Mouse (Mus musculus) neural tube, embryonic 15.5 days (tissue): ENCODE results near the gene Babam2. TPM values are rescaled to one million over a fixed set of nuclear protein-coding genes. Genes with fewer than 3 reads are reported as not detected.
"Not testable (repeated sequence)": the region's sequence is repeated elsewhere in the genome, so short reads cannot be mapped to it uniquely, and the experiment has no call there.

Experiments used
- ATAC-seq: fragments of 200-750 bp; cut with Nextera tagmentation; 2 replicates; pipeline ENCODE4 v1.8.0; 2017; ENCODE audit warnings: mild to moderate bottlenecking, moderate TSS enrichment, moderate library complexity; ENCODE audit not compliant: low FRiP score
- H3K27ac ChIP-seq: fragments of 300-500 bp; sonication (generic); replicated peaks from 2 replicates; pipeline ENCODE4 v1.5.1; 2015; ENCODE audit warnings: mild to moderate bottlenecking, inconsistent platforms
- H3K27me3 ChIP-seq: fragments of 300-500 bp; sonication (generic); replicated peaks from 2 replicates; pipeline ENCODE4 v1.6.1; 2015; ENCODE audit warnings: inconsistent platforms
- H3K36me3 ChIP-seq: fragments of 300-500 bp; sonication (generic); 2 replicates; pipeline ENCODE4 v1.6.1; 2015; ENCODE audit warnings: inconsistent platforms
- H3K4me1 ChIP-seq: fragments of 300-500 bp; sonication (generic); 2 replicates; pipeline ENCODE4 v1.6.1; 2015; ENCODE audit warnings: inconsistent platforms
- H3K4me2 ChIP-seq: fragments of 300-500 bp; sonication (generic); 2 replicates; pipeline ENCODE4 v1.6.1; 2015; ENCODE audit warnings: inconsistent platforms, mild to moderate bottlenecking, moderate library complexity
- H3K4me3 ChIP-seq: fragments of 300-500 bp; sonication (generic); replicated peaks from 2 replicates; pipeline ENCODE4 v1.5.1; 2015; ENCODE audit warnings: mild to moderate bottlenecking, inconsistent platforms
- H3K9ac ChIP-seq: fragments of 300-500 bp; sonication (generic); replicated peaks from 2 replicates; pipeline ENCODE4 v1.6.1; 2015; ENCODE audit warnings: mild to moderate bottlenecking, inconsistent platforms
- H3K9me3 ChIP-seq: fragments of 300-500 bp; sonication (generic); replicated peaks from 2 replicates; pipeline ENCODE4 v1.6.1; 2016; ENCODE audit warnings: inconsistent platforms
- WGBS: fragments of 180-500 bp; shearing (Covaris S2); methylation state at CpG from one replicate; pipeline ENCODE4 v1.1.7; 2015; ENCODE audit warnings: mixed read lengths; 5-methylcytosine and 5-hydroxymethylcytosine counted together
- polyA plus RNA-seq: library from polyadenylated mRNA; unstranded; fragments of >200 nt; fragmentation: Nextera tagmentation; extraction: Ambion mirVana; gene quantifications from 2 replicates; pipeline ENCODE4 v1.2.1, GENCODE M21; 2015

The Babam2 gene
- polyA plus RNA-seq, 1 experiment from 2014 or later, result 61.8 TPM

DNA sequence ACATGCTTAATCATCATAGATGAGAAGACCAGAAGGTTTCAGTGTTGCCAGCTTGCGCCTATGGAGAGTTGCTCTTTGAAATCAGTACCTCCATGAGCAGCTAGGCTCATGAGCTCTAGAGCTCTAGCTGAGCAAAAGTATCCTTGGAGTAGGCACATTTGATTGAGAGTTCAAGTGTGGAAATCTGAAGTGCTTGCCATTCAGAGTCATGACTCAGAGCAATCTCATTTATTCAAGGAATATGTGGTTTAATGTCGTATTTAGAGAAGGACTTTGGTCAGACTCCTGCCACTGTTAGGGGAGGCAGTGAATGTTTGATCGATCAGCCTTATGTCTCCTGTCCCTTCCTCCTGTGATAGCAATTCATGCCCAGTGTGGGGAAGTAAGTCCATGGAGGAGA is 147.4 kb downstream of the Babam2 start:
- no peaks in the 10 kb centered on the region for H3K4me1 ChIP-seq
- H3K4me2 ChIP-seq, result no peak overlapping the region
- H3K27ac ChIP-seq, result no peak overlapping the region
- H3K9me3 ChIP-seq, result no peaks in the 10 kb centered on the region
- no peak overlapping the region for H3K4me3 ChIP-seq
- H3K36me3 ChIP-seq, result no peaks in the 10 kb centered on the region
- no peak overlapping the region for H3K9ac ChIP-seq
- no peak for ATAC-seq
- no peaks in the 10 kb centered on the region for H3K27me3 ChIP-seq
- 93% methylated on average over 3 of the region's 3 CpGs for WGBS

DNA sequence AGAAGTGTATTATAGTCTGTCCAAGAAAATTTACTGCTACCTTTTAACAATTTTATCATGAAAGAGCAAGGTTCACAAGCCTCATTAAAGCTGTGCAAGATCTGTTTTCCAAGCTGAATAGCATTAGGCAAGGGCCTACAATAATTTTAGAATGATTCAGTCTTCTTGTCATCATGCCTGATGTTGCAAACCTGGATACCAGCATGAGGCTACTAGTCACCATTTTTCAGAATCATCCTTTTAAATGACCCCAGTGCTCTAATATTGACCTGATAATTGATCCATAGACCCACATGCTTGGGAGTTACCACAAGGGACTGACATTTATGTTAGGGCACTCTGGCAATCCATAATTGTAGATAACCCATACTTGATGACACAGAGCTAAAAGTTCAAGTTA is 149.5 kb downstream of the Babam2 start:
- H3K4me1 ChIP-seq, result no peaks in the 10 kb centered on the region
- no peak for ATAC-seq
- H3K4me2 ChIP-seq, result no peak overlapping the region
- no peak overlapping the region for H3K4me3 ChIP-seq
- H3K27me3 ChIP-seq, result no peaks in the 10 kb centered on the region
- H3K9me3 ChIP-seq, result no peaks in the 10 kb centered on the region
- H3K27ac ChIP-seq, result no peak overlapping the region
- H3K9ac ChIP-seq, result no peak overlapping the region
- no peaks in the 10 kb centered on the region for H3K36me3 ChIP-seq

DNA sequence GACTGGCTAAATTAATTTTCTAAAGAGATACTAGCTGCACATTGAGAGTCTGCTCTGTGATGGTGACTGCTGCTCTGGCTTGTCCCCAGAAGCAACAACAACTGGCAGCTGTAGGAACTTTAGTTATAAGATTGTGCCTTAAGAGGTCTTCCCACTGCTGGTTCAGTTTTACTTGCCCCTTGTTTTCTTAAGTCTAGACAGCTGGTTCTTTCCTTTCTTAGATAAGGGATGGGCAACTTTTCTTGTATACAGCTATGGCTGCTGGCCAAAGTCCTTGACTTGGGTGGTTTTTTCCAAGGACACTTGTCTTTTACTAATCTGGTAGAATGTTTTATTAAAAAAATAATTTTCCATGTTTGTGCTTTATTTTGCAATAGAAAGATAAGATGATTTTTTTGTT is 151.5 kb downstream of the Babam2 start:
- no peak overlapping the region for H3K9ac ChIP-seq
- no peaks in the 10 kb centered on the region for H3K27me3 ChIP-seq
- no peak overlapping the region for H3K4me2 ChIP-seq
- H3K4me3 ChIP-seq, result no peak overlapping the region
- H3K4me1 ChIP-seq, result no peaks in the 10 kb centered on the region
- no peaks in the 10 kb centered on the region for H3K9me3 ChIP-seq
- H3K27ac ChIP-seq, result no peak overlapping the region
- ATAC-seq, result no peak
- H3K36me3 ChIP-seq, result no peaks in the 10 kb centered on the region

DNA sequence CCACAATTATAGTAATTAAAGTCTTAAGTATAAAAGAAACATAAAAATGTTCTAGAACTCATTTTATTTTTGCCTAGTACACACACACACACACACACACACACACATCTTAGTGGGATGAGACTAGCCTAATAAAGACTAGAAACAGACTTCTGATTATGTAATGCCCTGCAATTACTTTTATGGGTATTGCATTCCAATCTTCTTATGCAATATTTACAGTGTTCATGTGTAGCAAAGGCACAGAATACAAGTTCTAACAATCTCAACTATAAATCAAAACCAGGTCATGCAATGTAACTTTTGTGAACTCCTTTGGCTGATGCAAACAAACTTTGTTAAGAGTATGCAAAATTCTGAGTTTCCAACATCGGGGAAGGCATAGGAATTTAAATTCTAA is 155.3 kb downstream of the Babam2 start:
- Histone ChIP-seq H3K36me3 (no peaks in the 10 kb centered on the region), H3K9ac (no peak overlapping the region), H3K27me3 (no peaks in the 10 kb centered on the region), H3K4me2 (no peak overlapping the region), H3K4me3 (no peak overlapping the region), H3K4me1 (no peaks in the 10 kb centered on the region), H3K9me3 (no peaks in the 10 kb centered on the region), H3K27ac (no peak overlapping the region)
- 92% methylated on average over 1 of the region's 1 CpGs for WGBS
- ATAC-seq, result no peak

DNA sequence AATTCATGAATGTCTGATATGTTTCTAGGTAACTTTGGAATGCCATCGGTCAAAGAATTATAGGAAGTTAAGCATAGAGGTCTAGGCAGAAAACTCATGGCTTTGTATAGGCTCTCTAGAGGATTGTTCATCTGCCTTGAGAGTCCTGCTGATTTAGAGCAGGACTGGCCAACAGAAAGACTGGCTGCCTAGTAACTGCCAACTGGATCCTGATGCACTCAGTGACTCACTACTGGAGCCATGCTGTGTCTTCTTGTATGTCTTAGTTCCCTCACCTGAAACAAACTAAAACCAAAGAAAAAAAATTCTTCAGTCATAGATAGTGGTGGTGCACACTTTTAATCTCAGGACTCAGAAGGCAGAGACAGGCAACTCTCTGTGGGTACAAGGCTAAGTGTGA is 156.3 kb downstream of the Babam2 start:
- 94% methylated on average over 1 of the region's 1 CpGs for WGBS
- Histone ChIP-seq H3K4me3 (no peak overlapping the region), H3K27me3 (no peaks in the 10 kb centered on the region), H3K9me3 (no peaks in the 10 kb centered on the region), H3K27ac (no peak overlapping the region), H3K4me1 (no peaks in the 10 kb centered on the region), H3K36me3 (no peaks in the 10 kb centered on the region), H3K9ac (no peak overlapping the region), H3K4me2 (no peak overlapping the region)
- ATAC-seq, result no peak

DNA sequence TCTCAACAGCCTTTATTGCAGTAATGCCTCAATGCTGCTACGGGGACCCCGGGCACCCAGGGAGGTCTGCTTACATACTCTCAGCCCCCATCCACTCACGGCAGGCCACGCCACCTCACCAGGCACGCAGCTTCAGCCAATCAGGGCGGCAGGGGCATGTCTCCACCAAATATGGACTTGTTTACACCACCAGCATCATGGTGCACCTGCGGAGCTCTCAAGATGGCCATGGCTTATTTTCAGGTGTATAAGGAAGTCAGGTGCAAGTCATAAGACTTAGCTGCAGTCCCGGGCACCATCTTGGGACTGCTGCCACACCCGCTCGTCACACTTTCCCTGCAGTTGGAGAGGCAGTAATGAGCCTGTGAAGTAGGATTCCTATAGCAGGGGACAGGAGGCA is 161.4 kb downstream of the Babam2 start:
- H3K27me3 ChIP-seq, H3K4me3 ChIP-seq, H3K9ac ChIP-seq, ATAC-seq, H3K36me3 ChIP-seq, H3K9me3 ChIP-seq, H3K4me2 ChIP-seq, H3K4me1 ChIP-seq, H3K27ac ChIP-seq: not testable (repeated sequence)
- 85% methylated on average over 10 of the region's 10 CpGs for WGBS

DNA sequence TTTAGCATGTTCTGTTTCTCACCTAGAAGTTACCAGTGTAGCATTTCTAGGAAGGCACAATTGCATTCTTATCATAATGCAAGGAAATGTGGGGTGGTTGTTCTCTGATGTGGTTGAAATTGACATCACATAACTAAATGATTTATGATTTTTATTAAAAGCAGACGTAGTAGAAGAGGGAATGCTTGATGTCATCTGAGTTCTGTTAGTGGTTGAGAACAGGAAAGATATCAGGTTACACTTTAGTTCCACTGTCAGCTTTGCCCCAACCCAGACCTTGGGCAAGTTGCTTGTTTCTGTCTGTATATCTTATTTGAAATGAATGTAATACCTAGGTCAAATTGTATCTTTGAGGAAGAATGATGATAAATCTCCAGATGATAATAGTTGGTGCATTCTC is 162.9 kb downstream of the Babam2 start:
- Histone ChIP-seq H3K27ac (no peak overlapping the region), H3K9me3 (no peaks in the 10 kb centered on the region), H3K4me2 (no peak overlapping the region), H3K27me3 (no peaks in the 10 kb centered on the region), H3K9ac (no peak overlapping the region), H3K4me1 (no peaks in the 10 kb centered on the region), H3K36me3 (no peaks in the 10 kb centered on the region), H3K4me3 (no peak overlapping the region)
- ATAC-seq, result no peak
- 54% methylated on average over 1 of the region's 1 CpGs for WGBS

DNA sequence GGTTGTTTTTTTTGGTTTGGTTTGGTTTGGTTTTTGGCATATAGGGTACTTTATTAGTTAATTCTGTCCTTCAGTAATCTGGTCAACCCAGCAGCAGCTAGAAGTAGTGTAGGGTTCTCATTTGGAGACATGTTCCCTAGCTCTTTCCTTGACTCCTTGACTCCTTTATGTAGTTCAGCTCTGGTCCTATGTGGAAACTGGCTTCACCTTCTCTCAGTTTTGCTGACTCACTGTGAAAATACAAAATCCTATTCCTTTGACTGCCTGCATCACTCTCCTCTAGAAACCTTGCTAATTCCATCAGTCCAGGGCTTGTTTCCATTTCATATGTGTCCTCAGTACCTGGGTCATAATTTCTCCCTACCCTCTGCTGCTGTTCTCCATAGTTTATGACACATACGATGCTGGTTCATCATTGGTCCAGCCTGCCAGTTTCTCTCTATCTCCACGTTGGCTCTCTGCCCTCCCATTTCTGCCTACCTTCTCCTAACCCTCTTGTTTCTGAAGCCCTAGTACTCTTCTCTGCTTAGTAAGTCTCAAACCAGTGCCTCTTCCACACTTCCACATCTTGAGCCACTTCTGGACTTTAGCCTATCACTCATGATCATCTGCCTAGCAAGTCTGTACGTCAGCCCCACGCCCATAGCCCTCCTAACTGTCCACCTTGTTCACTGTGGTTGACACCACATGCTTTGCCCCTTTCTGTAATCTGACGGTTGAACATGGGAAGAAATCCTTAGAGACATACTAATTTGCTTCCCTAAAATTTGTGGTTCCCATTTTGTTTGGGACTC is 163.5 kb downstream of the Babam2 start:
- Histone ChIP-seq H3K27ac (no peak overlapping the region), H3K27me3 (no peaks in the 10 kb centered on the region), H3K36me3 (no peaks in the 10 kb centered on the region), H3K4me1 (no peaks in the 10 kb centered on the region), H3K9me3 (no peaks in the 10 kb centered on the region), H3K9ac (no peak overlapping the region), H3K4me3 (no peak overlapping the region), H3K4me2 (no peak overlapping the region)
- ATAC-seq, result no peak
- WGBS, result 88% methylated on average over 5 of the region's 5 CpGs

DNA sequence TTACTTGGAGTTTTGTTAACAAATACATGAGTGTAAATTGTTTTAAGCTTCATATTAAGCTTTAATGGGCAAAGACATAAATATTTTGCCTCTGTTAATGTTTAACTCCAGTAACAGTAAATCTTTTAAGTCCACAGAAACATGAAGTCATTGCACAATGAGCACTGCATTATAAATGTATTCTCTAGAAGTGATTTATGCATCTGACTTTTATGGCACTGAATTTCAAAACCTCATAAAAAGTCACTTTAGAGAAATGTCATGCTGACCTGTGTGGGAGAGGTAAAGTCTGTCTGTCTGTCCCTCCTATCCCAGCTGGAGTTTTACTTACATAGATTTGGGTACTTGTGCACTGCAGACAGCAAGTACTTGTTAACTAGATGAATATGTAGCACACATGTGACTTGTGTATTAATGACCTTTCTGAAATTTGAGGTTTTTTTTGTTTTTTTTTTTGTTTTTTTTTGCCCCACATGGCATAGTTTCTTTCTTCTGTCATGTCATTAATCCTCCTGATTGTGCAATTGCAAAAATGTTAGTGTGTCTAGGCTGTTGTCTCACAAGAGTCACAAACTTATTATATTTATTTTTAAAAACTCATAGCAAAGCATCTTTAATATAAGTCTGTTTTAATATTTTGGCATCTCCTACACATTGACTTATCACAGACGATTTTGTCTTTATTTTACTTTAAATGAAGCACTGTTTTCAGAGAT is 165.4 kb downstream of the Babam2 start:
- no peaks in the 10 kb centered on the region for H3K9me3 ChIP-seq
- H3K4me1 ChIP-seq, result no peaks in the 10 kb centered on the region
- H3K27me3 ChIP-seq, result no peaks in the 10 kb centered on the region
- no peak overlapping the region for H3K4me2 ChIP-seq
- H3K27ac ChIP-seq, result no peak overlapping the region
- ATAC-seq, result no peak
- 76% methylated on average over 1 of the region's 1 CpGs for WGBS
- H3K9ac ChIP-seq, result no peak overlapping the region
- H3K4me3 ChIP-seq, result no peak overlapping the region
- no peaks in the 10 kb centered on the region for H3K36me3 ChIP-seq

DNA sequence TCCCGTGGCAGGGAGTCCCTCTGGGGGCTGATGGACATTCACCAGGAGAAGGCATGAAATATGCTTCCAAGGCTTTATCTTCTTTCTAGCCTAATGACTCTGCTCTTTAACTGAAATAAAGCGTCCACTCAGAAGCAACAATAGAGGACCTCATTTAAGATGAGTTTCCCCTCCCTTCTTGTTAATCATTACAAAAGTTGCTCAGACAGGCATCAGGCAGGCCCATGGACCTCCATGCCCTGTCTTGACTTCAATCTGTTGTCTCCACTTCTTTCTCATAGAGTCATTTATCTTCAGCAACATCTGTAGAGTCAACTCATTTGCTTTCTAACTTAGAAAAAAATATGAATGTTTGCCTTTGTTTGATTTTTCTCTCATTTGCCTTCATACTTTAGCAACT is 166.6 kb downstream of the Babam2 start:
- 14% methylated on average over 2 of the region's 2 CpGs for WGBS
- no peaks in the 10 kb centered on the region for H3K36me3 ChIP-seq
- H3K27me3 ChIP-seq, result no peaks in the 10 kb centered on the region

DNA sequence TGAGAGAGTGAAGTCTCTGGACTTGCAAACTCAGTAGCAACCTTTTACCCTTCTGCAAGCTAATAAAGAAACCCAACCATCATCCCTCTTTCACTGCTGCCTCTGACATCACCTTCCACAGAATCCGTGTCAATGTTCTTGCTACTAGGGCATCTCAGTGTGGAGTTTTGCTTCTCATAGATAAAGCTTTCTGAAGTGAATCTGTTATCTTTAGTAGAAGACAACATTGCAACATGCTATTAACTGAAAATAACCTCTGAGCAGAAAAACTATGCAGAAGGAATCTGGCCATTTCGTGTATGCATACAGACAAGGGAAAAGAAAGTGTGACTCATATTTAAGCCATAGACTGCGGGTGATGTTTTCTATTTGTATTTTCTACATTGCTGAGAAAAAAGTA is 168.6 kb downstream of the Babam2 start:
- no peak overlapping the region for H3K4me2 ChIP-seq
- no peak overlapping the region for H3K4me3 ChIP-seq
- no peaks in the 10 kb centered on the region for H3K4me1 ChIP-seq
- H3K9ac ChIP-seq, result no peak overlapping the region
- 85% methylated on average over 3 of the region's 3 CpGs for WGBS
- no peak overlapping the region for H3K27ac ChIP-seq
- no peak for ATAC-seq
- H3K9me3 ChIP-seq, result no peaks in the 10 kb centered on the region
- no peaks in the 10 kb centered on the region for H3K27me3 ChIP-seq
- no peaks in the 10 kb centered on the region for H3K36me3 ChIP-seq

More for the DNA sequence above, 166.6 kb downstream of the Babam2 start:
- H3K9ac ChIP-seq, result no peak overlapping the region
- no peak overlapping the region for H3K4me3 ChIP-seq
- H3K4me2 ChIP-seq, result no peak overlapping the region
- no peaks in the 10 kb centered on the region for H3K9me3 ChIP-seq
- no peak overlapping the region for H3K27ac ChIP-seq
- no peak for ATAC-seq
- no peaks in the 10 kb centered on the region for H3K4me1 ChIP-seq

DNA sequence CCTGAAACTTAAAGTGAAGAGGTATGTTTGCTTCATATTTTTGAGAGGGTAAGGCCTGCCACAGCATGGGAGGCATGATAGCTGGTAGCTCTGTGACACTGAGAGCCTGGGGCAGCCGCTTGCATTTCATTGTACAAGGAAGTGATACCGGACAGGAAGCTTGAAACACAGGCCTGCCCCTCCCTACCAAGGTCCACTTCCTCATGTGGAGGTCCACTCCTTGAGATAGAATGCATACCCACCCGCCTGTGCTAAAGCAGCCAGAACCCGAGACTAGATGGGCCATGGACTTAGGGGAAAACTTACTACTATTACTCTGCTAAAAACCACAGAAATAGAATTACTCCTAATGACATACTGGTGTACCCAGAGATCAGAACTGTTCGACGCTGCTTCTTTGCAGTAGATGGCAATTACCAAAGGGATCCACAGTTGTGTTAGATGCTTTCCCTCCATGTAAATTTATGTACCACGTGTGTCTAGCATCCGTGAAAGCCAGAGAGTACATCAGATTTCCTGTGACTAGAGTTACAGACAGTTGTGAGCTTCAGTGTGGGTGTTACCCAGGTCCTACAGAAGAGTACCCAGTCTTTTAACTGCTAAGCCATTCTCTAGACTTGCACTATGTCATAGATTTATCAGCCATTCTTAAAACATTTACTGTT is 173.5 kb downstream of the Babam2 start:
- no peaks in the 10 kb centered on the region for H3K4me1 ChIP-seq
- H3K9me3 ChIP-seq, result no peaks in the 10 kb centered on the region
- H3K9ac ChIP-seq, result no peak overlapping the region
- no peak overlapping the region for H3K4me2 ChIP-seq
- H3K4me3 ChIP-seq, result no peak overlapping the region
- 84% methylated on average over 8 of the region's 8 CpGs for WGBS
- no peak for ATAC-seq
- no peaks in the 10 kb centered on the region for H3K36me3 ChIP-seq
- no peaks in the 10 kb centered on the region for H3K27me3 ChIP-seq
- no peak overlapping the region for H3K27ac ChIP-seq
